Mouse (Mus musculus) adrenal gland, postnatal 4 days (tissue): Measurements from ENCODE around the gene Fdx1l. TPM values are rescaled to one million over a fixed set of nuclear protein-coding genes. Genes with fewer than 3 reads are reported as not detected.
"Not testable (repeated sequence)": the region's sequence is repeated elsewhere in the genome, so short reads cannot be mapped to it uniquely, and the experiment has no call there.

Source experiments
- DNase-seq, 2 experiments: peaks; one replicate each; pipeline ENCODE4 v3.0.0; 2021 to 2022; ENCODE audit warnings: low spot score in 2 of 2, mixed read lengths in 2 of 2
- total RNA-seq, 2 experiments: library from RNA; stranded (reverse); gene quantifications; 2 replicates each; pipeline ENCODE4 v1.2.3; 2021

Gene Fdx1l
- total RNA-seq, 2 experiments from 2014 or later, result 32.9 to 37.7 TPM

- no peak for DNase-seq
These were observed 2.2 kb upstream of the Fdx1l start for GRCm38 (mm10) chr9:21075625-21076024.

- no peak for DNase-seq
These were observed 759 bp upstream of the Fdx1l start for GRCm38 (mm10) chr9:21074173-21074572.

GRCm38 (mm10) chr9:21072641-21073040 lies 773 bp downstream of the Fdx1l start:
- DNase-seq, result no peak

GRCm38 (mm10) chr9:21067006-21067684 lies 6.3 kb downstream of the Fdx1l start, which contains the start of gene Zglp1:
Gene Zglp1 (minus strand): TSS chr9:21067093.
- no peak for DNase-seq

- DNase-seq, result no peak
These were observed 10.5 kb downstream of the Fdx1l start for GRCm38 (mm10) chr9:21062928-21063327.

- DNase-seq, result no peak
These were observed 21.8 kb downstream of the Fdx1l start for GRCm38 (mm10) chr9:21051578-21051977.

- DNase-seq, result no peak
These were observed 28.2 kb downstream of the Fdx1l start for GRCm38 (mm10) chr9:21045235-21045634.

GRCm38 (mm10) chr9:21044785-21045184 lies 28.6 kb downstream of the Fdx1l start:
- not testable (repeated sequence) for DNase-seq

- no peak for DNase-seq
These were observed 29.9 kb downstream of the Fdx1l start for GRCm38 (mm10) chr9:21043563-21043962.

- DNase-seq, result no peak
These were observed 32.1 kb downstream of the Fdx1l start for GRCm38 (mm10) chr9:21041308-21041707.

- no peak for DNase-seq
These were observed 33.6 kb downstream of the Fdx1l start for GRCm38 (mm10) chr9:21039779-21040178.

GRCm38 (mm10) chr9:21037481-21037891 lies 35.9 kb downstream of the Fdx1l start:
- DNase-seq, result no peak

GRCm38 (mm10) chr9:21036666-21037065 lies 36.7 kb downstream of the Fdx1l start:
- DNase-seq, result no peak

- DNase-seq, result no peak
These were observed 37.3 kb downstream of the Fdx1l start for GRCm38 (mm10) chr9:21036161-21036560.

- no peak for DNase-seq
These were observed 37.8 kb downstream of the Fdx1l start for GRCm38 (mm10) chr9:21035586-21035985.

- no peak for DNase-seq
These were observed 38.8 kb downstream of the Fdx1l start for GRCm38 (mm10) chr9:21034481-21035085.

GRCm38 (mm10) chr9:21033136-21033535 lies 40.3 kb downstream of the Fdx1l start:
- DNase-seq, result peak in 1 of 2 experiments; percentile 63

- no peak for DNase-seq
These were observed 40.9 kb downstream of the Fdx1l start for GRCm38 (mm10) chr9:21032491-21032890.

GRCm38 (mm10) chr9:21031896-21032351 lies 41.5 kb downstream of the Fdx1l start, which contains the start of gene Icam5:
Gene Icam5 (plus strand): TSS chr9:21032073.
- DNase-seq, result no peak

GRCm38 (mm10) chr9:21031251-21031895 lies 42.0 kb downstream of the Fdx1l start:
- peak in 1 of 2 experiments; percentile 35 for DNase-seq

GRCm38 (mm10) chr9:21030781-21031250 lies 42.6 kb downstream of the Fdx1l start:
- DNase-seq, result peak; percentile 54 to 67

- DNase-seq, result no peak
These were observed 43.3 kb downstream of the Fdx1l start for GRCm38 (mm10) chr9:21030055-21030600.
